Mouse (Mus musculus) ovary, postnatal 36 days (tissue): ENCODE measurements around the gene Alg1.
A peak's percentile ranks its signal among the peaks of the same experiment; 100 is the strongest.
"Not testable (repeated sequence)": the region's sequence is repeated elsewhere in the genome, so short reads cannot be mapped to it uniquely, and the experiment has no call there.

Source experiments
- DNase-seq: peaks from one replicate; pipeline ENCODE4 v3.0.0; 2022; ENCODE audit warnings: low spot score, mixed read lengths

The Alg1 gene

DNA sequence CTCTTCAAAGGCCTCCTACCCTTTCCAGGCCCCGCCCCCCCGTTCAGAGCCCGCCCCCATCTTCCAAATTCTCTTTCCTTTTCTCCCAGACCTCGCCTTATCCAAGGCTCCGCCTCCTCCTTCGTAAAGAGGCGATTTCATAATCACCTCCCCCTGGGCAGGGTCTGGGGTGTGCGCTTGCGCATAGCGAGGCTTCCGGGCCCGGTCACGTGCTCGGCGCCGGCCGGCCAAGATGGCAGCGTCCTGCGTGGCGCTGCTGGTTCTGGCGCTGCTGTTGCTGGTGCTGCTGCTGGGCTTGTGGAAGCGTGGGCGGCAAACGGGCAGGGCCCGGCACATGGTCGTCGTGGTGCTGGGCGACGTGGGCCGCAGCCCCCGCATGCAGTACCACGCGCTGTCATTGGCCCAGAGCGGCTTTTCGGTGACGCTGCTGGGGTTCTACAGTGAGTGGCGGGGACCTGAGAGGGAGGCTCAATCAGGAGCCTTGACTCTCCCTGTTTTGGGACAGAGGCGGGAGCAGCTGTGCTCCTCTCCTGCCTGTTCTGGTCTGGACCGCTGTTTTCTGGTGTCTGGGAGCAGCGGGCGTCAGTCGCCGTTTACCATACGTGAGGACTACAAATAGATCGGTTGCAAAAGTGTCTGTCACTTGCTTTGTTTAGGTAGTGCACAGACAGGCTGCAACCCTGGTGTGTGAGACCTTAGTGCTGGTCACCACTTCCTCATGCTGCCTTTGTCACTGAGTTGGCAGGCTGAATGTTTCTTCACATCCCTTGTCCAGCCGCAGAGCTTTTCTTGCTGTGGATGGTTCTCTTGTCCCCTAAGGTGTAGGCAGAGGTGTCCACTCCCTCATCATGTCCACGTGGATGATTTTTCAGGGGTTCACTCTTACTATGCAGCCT lies at the start of gene Alg1:
Gene Alg1 (plus strand): TSS at position 204 of the 896 bp plus-strand sequence.
- DNase-seq: peak; percentile 93

DNA sequence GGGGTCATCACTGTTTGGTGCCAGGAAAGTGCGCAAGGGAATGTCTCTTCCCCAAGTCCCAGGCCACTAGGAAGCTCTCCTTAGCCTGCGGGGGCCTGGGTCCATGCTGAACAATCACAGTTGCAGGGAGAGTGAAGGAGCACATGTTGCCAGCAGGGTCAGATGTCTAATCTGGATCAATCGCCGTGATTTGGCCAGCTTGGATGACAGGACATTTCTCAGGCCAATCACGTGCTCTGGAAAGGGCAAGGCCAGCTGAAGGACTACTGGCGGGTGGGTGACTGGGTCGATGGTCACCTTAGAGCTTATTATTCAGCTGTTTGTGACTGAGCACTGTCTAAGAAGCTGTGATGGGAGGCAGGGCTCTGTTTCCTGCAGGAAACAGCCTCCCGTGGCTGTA lies 49.3 kb upstream of the Alg1 start:
- no peak for DNase-seq

DNA sequence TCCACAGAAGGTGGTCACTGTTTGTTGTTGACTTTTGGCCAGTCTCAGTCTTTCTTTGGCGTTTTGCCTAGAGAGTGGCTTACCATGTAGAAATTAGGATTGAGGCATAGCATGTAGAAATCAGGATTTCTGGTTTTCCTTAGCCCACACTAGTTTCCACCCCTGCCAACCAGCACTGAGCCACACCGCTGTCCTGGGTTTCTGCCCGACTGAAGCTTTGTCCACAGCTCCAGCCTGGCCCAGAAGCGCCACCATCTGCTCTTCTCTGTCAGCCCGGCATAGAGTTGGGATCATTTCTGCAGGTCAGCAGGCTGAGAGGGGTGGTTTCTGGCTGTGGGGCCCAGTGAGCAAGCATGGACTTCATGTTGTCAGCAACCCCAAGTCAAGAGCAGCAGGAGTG lies 48.5 kb upstream of the Alg1 start:
- no peak for DNase-seq

DNA sequence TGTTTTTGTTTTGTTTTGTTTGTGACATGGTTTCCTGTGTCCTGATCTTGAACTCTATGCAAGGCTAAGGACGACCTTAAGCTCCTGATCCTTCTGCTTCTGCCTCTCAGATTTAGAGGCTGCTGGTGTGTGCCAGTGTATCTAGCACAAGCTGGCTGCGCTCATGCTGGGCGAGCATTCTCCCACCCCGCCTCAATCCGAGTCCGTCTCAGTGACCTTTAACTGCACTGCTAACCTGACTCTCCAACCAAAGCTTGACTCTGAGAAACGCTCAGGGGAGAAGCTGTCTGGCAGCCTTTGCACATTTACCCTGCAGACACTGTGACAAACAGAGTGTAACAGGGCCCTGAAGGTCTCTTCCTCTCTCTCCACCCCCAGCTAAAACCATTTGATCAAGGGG lies 47.7 kb upstream of the Alg1 start:
- no peak for DNase-seq

DNA sequence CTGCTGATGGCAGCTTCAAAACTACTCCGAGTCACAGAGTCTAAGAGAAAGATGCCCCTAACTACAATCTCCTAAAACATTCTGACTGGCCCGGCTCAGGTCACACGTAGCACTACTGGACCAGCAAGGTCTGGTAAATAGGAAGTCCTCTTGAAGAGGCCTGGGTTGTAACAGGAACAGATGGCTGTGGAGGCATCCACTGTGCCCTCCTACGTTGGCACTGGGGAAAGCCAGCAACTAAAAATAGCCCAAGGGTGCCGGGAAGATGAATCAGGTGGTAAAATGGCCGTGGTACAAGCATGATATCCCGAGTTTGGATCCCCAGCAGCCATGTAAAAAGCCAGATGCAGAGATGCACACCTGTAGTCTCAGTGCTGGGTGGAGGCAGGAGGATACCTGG lies 47.2 kb upstream of the Alg1 start:
- no peak for DNase-seq

DNA sequence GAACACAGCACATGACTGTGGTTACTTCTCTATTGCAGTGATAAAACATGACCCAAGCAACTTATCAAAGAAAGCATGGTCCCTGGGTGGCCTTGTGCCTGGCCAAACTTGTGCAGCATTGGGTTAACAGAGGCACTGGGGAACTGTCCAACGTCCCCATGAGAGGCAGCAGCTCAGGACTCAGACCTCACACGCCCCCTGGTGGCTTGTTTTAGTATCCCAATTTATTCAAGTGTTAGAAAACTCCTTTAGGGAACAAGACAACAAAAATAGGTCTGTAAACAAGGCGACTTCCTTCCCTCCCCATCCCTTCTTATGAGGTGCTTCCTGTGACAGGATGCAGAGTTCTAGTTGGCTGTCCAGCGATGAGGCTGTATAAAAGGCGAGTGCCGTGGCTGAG lies 38.3 kb upstream of the Alg1 start:
- peak; percentile 24 for DNase-seq

DNA sequence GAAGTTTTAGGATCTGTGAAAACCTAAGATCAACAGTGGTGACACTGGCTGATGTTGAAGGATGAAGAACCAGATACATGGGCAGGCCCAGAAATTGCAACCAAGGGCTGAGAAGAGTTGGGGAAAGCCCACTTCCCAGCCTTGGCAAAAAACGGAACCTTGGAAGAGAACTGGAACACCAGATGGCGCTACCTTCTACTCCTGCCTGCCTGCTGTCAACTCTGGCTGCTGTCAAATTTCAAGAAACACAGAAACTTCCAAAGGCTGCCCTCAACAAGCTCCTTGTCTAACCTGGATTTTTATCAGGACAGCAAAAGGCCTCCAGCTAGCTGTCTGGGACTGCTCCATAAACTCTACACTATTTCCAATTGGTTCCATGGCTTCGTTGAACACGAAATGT lies 30.7 kb upstream of the Alg1 start:
- peak; percentile 29 for DNase-seq

DNA sequence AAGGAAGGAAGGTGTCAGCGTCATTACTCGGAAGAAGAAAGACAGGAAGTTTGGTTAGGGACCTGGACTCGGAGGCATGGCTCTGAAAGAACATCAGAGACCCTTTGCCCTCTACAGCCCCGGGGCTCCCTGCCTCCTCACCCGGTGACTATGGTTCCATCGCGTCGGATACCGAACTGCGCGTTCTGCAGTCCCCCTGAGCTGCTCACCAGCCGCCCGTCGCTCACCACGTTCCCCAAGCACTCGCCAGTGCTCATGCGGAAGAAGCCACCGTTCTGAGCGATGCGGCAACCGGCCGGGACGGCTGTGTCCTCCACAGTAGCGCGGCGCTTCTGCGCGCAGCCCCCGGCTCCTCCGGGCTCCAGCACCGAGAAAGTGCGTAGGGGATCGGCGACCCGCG lies 30.2 kb upstream of the Alg1 start:
- DNase-seq: peak; percentile 20

DNA sequence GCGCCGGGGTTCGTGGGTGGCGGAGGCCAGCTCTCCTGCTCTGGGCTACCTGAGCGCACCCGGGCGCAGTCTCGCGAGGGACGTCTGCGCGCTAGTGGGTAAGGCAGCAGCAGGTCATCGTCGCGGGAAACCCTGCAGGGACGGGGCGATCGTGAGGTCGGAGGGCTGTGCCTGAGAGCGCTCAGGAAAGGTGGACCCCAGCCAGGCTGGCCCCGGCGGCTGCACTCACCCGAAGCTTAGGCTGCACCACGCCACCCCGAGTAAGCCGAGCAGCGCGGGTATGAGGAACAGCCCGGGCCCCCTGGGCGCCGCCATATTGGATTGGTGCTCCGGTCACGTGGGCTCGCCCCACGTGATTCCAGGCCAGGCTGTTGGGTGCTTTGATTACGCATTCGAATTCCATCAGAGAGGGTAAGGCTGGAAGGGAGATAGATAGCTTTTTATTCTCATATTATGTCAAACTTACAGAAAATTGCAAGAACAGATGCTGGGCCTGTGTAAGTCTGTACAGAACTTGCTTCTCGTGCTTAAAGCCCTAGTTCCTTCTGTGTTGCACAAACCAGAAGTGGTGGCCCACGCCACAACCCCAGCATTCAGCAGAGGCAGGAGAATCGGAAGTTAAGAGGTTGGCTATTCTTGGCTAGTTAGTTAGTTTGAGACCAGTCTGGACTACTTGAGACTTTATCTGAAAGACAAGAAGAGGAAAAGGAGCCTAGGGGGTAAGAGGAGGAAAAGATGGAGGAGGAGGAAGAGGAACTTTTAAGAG lies 29.6 kb upstream of the Alg1 start, which contains the start of gene Nagpa:
Gene Nagpa (minus strand): TSS at position 345 of the 766 bp plus-strand sequence.
- peak; percentile 80 for DNase-seq

DNA sequence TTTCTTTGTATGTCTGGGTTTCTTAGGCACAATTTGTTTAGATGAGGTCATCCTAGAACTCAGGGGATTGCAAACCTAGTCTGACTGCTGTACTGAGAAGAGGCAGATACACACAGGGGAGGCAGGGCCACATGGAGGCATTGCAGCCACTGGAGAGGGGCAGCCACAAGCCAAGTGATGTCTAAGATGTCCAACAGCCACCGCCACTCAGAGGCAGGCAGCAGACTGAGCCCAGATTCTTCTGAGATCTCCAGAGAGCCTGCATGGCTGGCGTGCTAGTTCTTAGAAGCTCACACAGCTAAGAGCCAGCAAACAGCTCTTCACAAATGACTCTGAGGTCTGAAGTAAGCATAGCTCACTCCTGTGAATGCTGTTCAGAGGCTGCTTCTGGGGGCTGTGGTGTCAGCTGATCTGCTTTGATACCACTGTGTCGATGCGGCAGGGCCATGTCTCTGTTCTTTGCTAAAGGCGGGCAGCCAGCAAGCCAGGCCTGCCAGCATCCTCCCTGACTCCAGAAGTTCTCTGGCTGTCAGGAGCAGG lies 27.9 kb upstream of the Alg1 start:
- DNase-seq: no peak

DNA sequence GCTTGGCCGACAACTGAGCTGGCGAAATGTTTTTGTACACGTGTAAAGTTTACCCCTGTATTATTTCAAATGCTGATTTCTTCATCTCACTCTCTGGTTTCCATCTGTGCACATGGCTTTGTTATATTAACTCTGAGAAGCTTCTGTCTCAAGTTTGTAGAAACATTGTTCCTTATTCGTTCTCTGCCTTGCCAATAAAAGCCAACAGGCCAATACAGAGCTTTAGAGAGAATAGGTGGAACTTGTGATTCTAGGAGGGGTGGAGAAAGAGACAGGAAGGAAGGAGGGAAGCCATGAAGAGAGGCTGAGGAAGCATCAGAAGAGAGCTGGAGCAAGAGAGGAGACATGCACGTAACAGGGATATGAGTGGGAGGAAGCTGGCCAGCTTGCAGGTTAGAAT lies 27.4 kb upstream of the Alg1 start:
- DNase-seq: no peak

DNA sequence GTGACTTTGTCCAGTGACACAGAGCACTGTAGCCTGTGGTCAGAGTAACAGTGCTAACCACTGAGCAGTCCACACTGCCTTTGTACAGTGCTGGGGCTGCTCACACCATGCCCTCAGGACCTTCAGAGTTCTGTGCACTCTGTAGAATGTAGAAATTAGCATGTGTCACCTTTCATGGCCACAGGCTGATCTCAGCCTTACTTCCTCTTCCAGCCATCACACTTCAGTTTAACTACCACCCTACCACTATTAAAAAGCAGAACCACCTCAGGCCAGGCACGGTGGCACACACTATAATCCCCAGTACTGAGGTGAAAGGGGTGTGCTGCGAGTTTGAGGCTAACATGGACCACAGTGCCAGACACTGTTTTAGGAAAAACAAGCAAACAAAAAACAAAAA lies 23.1 kb upstream of the Alg1 start:
- DNase-seq: no peak

DNA sequence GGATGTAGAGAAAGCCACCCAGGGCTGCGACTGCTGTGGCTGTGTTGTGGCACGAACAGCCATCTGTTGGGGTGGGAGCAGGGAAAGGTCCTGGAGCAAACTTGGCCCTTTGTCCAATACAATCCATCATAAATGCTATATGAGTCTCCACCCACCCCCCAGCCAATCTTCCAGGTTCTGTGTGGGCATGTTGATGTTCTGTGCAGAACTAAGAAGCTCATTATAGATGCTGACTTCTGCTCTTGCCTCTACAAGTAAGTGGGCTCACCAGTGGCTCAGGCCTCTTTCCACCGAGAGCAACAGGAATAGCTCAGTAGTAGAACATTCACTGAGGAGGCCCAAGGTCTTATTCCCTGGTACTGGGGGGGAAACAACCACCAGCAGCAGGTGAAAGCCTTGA lies 21.3 kb upstream of the Alg1 start:
- no peak for DNase-seq

DNA sequence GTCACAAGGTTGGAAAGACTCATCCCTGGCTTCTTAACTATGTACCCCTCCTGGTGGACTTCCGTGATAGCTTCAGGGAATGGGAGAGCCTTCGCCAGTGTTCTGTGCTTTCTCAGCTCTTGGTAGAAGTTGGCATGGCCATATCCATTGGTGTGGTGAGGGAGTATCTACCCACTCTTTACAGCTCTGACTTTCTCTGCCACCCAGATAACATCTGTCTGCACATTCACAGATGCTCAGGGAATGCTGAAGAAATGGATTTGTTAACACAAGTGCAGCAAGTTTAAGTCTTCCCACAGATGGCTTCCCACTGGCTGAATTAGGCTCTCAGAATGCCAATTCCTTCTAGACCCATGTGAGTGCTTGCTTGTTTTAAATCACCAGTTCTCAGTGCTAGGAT lies 19.3 kb upstream of the Alg1 start:
- DNase-seq: no peak

DNA sequence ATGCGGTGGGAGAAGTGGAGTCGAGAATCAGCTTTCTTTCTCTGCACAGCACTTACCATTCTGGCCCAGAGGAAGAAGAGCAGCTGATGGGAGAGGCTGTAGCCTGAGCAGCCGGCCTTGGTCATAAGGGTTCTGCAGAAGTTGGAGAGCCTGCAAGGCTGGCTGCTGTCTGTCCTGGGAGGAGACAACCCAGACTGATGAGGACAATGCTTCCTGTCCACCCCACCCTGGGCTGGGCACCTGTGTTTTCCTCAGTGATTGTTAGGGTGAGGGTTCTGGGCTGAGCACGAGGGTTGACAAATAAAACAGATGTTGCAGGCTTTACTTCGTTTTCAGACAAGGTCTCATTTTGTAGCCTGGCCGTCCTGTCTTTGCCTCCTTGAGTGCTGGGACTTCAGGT lies 16.7 kb upstream of the Alg1 start:
- DNase-seq: no peak

DNA sequence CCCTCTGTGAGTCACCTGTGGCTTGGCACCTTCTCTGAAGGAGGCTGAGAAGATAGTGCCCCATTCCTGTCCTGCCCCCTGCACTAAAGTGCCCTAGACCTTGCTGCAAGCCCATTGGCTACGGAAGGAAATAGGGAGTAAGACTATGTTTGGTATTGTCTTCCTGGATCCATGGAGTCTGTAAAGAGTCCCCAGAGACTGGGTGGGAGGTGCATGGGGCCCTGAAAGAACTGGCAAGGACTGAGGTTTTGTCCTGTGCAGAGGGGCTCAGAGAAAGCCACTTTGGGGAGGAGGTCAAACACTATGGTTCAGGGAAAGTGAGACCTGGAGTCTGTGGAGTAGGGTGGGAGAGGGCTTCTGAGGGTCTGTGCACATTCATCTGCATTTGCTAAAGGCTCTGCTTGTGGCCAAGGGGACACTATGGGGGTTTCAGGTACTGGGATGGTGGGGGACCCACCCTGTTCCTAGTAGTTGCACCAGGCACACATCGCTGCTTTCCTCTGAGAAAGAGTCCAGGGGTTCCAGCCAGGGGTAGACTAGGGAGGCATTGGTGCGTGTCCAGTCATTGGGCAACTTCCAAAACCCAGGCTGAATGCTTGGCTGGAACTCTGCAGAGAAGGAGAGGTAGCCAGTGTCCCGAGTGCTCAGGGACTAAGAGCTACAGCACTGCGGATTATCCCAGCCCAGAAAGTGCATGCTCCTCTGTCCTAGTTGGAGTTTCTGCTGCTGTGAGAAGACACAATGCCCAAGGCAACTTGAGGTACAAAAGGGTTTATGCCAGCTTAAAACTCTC lies 15.9 kb upstream of the Alg1 start:
- DNase-seq: peak; percentile 41

DNA sequence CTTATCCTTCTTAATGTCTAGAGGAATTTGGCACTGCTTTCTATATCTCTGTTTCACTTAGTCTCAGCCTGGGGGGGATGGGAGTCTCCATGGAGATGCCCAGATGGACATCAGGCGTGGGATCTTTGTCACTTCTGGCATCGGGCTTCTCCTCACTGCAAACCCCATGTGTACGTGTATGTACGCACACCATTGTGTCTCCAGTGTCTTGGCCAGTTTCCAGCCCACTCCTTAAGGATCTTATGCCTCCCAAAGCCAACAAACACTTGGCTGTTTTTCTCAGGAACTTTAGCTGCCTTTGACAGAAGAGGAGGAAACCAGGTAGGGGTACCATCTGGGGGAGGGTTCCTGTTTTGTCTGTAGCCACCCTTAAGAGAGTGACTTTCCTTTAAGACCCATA lies 12.0 kb upstream of the Alg1 start:
- no peak for DNase-seq

DNA sequence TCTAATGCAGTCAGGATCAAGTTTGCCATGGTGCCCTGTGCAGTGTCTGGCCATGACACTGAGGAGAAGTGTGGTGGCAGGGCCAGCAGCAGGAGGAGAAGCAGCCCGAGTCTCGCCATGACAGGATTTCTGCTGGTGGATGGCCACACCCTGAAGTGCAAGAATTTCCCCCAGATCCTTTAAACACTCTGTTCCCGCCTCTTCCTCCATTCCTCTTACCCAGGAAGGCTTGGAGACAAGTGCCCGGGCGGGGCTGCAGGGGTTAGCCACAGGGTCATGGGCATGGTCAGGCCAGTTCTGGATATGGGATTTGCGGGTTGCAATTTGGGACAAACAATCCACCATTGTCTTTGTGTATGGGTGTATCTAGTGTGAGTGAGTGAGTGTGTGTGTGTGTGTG lies 11.3 kb upstream of the Alg1 start, which contains the start of gene AU021092:
Gene AU021092 (minus strand): TSS at position 160 of the 400 bp plus-strand sequence.
- DNase-seq: no peak

DNA sequence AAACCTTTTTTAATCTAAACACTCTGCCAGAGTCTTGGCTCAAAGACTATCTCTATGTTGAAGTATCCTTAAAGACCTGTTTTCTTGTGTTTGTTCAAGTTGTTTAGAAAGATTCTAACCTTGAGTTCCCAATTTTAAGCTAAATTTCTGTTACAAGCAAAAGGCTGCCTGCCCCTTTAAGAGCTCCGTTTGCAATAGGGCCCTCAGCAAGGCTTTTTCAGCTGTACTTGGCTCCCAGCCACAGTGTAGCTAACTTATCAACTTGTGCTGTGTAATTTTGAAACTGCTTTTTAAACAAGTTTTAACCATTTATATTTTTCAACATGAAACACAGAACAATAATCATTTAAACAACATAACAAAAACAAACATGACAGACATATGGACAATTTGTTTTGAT lies 6.9 kb upstream of the Alg1 start:
- DNase-seq: not testable (repeated sequence)

DNA sequence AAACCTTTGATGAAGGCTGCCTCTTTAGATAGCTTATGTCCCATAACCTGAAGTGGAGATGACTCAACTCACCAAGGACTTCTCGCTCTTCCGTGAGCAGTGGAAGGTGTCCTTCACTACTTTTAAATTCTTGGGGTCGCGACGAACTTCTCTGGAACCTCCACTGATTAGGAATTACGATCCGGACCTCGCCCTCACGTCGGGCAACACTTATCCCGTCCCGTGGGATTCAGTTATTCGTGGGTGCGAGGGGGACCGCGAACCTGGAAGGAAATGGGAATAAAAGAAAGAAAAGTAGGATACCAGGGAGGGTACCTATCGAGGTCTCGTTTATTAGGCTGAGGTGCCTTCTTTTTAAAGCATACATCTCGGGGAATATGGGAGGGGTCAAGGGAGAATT lies 5.9 kb upstream of the Alg1 start:
- not testable (repeated sequence) for DNase-seq

DNA sequence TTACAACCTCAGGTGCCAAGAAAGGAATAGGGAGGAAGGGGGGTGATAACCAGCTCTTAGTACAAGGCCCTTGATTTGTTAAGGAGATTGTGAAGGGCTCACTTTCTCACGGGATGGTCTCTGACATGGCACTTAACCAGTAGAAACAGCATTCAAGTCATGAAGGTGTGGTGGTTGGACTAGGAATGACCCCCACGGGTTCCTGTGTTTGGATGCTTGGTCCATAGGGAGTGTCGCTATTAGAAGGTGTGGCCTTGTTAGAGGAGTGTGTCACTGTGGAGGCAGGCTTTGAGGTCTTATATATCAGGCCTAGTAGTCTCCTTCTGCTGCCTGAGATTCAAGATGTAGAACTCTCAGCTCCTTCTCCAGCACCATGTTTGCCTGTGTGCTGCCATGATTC lies 5.3 kb upstream of the Alg1 start:
- DNase-seq: not testable (repeated sequence)

DNA sequence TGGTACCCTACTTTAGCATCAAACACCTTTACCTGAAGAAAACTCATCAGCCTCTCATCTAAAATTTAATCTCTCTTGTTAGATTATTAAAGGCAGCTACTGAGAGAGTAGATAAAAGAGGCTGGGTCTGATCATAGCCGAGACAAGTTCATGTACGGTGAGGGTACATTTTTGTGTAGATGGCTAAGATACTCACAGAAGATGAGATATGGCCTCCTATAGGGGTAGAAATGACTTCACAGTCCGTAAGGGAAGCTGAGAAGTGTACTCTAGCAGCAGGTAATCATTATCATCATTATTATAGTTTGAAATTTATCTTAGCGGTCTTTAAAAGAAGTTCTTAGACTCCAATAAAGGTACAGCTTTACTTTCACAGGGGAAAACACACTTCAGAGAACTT lies 439 bp upstream of the Alg1 start:
- no peak for DNase-seq
